Mouse (Mus musculus) colon, adult 2 months (tissue): ENCODE results near the gene Olfr974. TPM values are rescaled to one million over a fixed set of nuclear protein-coding genes. Genes with fewer than 3 reads are reported as not detected.

Experiments
- polyA plus RNA-seq: library from polyadenylated mRNA; depleted of rRNA; stranded (reverse); fragments of >200 nt; gene quantifications from 2 replicates; pipeline ENCODE4 v1.2.3, GENCODE M21; 2012; rRNA removed

The Olfr974 gene
- polyA plus RNA-seq, result not detected in 2 replicates

GRCm38 (mm10) chr9:39937201-39937600 is at the start of gene Olfr974:
Gene Olfr974 (plus strand): TSS chr9:39937501.

GRCm38 (mm10) chr9:39907036-39907435 is 30.3 kb upstream of the Olfr974 start, which contains the start of gene Olfr229:
Gene Olfr229 (plus strand): TSS chr9:39907336.

GRCm38 (mm10) chr9:39951946-39952345 is 14.6 kb downstream of the Olfr974 start, which contains the start of gene Olfr975:
Gene Olfr975 (minus strand): TSS chr9:39952046.

GRCm38 (mm10) chr9:39961033-39961432 is 23.7 kb downstream of the Olfr974 start, which contains the start of gene Olfr976:
Gene Olfr976 (minus strand): TSS chr9:39961133.

GRCm38 (mm10) chr9:39991813-39992212 is 54.5 kb downstream of the Olfr974 start, which contains the start of gene Olfr978:
Gene Olfr978 (plus strand): TSS chr9:39992113.

Other genes starting within 250 kb of the Olfr974 start
- gene Olfr149, start 230.4 kb upstream of the Olfr974 start, polyA plus RNA-seq, result not detected in 2 replicates
- not detected in 2 replicates for gene Olfr965, start 226.1 kb upstream of the Olfr974 start, polyA plus RNA-seq
- gene Olfr150, start 206.5 kb upstream of the Olfr974 start, polyA plus RNA-seq, result not detected in 2 replicates
- gene Olfr967, start 191.3 kb upstream of the Olfr974 start, polyA plus RNA-seq, result not detected in 2 replicates
- gene Olfr968, start 154.2 kb upstream of the Olfr974 start, polyA plus RNA-seq, result not detected in 2 replicates
- not detected in 2 replicates for gene Olfr969, start 146.6 kb upstream of the Olfr974 start, polyA plus RNA-seq
- not detected in 2 replicates for gene Olfr970, start 128.6 kb upstream of the Olfr974 start, polyA plus RNA-seq
- not detected in 2 replicates for gene Olfr971, start 100.6 kb upstream of the Olfr974 start, polyA plus RNA-seq
- gene Olfr972, start 71.1 kb upstream of the Olfr974 start, polyA plus RNA-seq, result not detected in 2 replicates
- not detected in 2 replicates for gene Olfr229, start 30.2 kb upstream of the Olfr974 start, polyA plus RNA-seq
- gene Olfr975, start 14.5 kb downstream of the Olfr974 start, polyA plus RNA-seq, result not detected in 2 replicates
- gene Olfr976, start 23.6 kb downstream of the Olfr974 start, polyA plus RNA-seq, result not detected in 2 replicates
- not detected in 2 replicates for gene Olfr978, start 54.6 kb downstream of the Olfr974 start, polyA plus RNA-seq
- not detected in 2 replicates for gene Olfr979, start 66.0 kb downstream of the Olfr974 start, polyA plus RNA-seq
- gene Olfr980, start 72.1 kb downstream of the Olfr974 start, polyA plus RNA-seq, result not detected in 2 replicates
- gene Olfr981, start 84.0 kb downstream of the Olfr974 start, polyA plus RNA-seq, result not detected in 2 replicates
- gene Olfr982, start 136.3 kb downstream of the Olfr974 start, polyA plus RNA-seq, result not detected in 2 replicates
- not detected in 2 replicates for gene Olfr983, start 156.1 kb downstream of the Olfr974 start, polyA plus RNA-seq
- not detected in 2 replicates for gene Olfr984, start 176.7 kb downstream of the Olfr974 start, polyA plus RNA-seq
- not detected in 2 replicates for gene Olfr985, start 192.7 kb downstream of the Olfr974 start, polyA plus RNA-seq
- gene Tmem225, start 210.6 kb downstream of the Olfr974 start, polyA plus RNA-seq, result not detected in 2 replicates
- gene Olfr986, start 243.4 kb downstream of the Olfr974 start, polyA plus RNA-seq, result not detected in 2 replicates